Mouse (Mus musculus) hindlimb bud, embryonic 11.5 days (tissue): ENCODE data around the gene Prelid1.

Experiments used
- DNase-seq: peaks from one replicate; pipeline ENCODE4 v3.0.0-alpha.2; 2012; ENCODE audit warnings: low read depth, low spot score; ENCODE audit errors: extremely low spot score

Gene Prelid1

DNA sequence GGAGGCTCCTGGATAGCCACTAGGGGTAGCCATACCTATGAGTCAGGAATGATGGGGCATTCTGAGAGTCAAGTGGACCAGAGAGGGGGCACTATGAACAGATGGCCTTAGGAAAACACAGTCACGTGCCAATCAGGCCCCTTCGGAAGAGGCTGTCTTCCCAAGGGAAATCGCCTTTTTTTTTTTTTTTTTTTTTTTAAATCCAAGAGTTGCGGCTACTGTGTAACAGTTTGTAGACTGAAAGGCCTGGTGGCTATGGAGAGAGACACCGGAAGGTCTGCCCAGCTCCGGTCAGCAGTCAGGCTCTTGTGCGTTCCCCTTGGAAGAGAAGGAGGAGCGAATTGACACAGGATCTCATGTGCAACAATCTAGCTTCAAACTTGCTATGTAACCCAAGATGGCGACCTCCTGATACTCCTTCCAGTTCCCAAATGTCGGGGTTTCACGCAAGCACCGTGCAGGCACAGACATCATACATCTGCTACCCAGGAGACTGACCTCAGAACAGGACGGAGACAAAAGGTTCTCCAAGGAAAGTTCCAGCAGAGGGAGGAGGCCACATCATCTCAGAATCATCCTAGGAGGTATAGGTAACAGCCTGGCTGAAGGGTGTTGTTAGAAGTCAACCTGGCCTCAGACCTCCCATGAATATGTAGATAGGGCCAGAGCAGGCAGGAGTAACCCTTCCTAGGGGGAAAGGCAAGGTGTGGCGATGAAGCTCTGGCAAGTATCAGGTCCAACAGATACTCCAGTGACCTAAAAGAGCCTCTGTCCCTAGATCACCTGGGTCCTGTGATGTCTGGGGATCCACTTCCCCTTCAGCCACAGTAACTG lies 10.5 kb downstream of the Prelid1 start:
- DNase-seq, result no peak

DNA sequence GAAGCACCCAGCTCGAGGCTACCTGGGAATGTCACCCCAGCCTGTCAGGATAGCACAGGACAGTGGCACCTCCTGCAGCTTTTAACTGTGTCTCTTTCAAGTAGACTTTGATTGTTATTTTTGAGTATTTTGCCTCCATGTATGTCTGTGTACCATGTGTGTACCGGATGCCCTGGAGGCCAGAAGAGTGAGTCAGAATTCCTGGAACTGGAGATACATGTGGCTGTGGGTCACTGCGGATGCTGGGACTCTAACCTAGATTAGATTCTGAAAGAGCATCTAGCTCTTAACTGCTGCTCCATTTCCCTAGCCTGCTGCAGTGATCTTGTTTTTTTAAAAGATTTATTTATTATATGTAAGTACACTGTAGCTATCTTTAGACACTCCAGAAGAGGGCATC lies 12.0 kb downstream of the Prelid1 start:
- DNase-seq, result no peak

- DNase-seq, result no peak
Measured at GRCm38 (mm10) chr13:55335701-55336100, 15.4 kb downstream of the Prelid1 start.

- no peak for DNase-seq
Measured at GRCm38 (mm10) chr13:55337341-55337975, 17.2 kb downstream of the Prelid1 start.

- no peak for DNase-seq
Measured at GRCm38 (mm10) chr13:55338131-55339054, 18.1 kb downstream of the Prelid1 start.

DNA sequence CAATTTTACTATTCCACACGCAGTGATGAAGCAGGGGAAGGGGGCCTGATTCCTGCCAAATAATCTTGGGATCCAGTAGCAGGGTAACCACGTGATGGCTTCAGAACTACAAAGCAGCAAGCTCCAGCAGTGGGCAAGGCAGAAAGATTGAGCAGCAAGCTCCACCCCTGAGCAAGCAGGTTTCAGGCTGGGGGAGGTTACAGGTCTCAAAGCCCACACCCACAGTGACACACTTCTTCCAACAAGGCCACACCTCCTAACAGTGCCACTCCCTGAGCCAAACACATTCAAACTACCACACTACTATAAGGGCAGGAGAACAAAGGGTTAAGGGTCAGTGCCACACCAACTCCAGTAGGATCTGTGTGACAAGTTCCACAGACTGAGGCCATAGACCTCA lies 19.0 kb downstream of the Prelid1 start:
- no peak for DNase-seq

- DNase-seq, result no peak
Measured at GRCm38 (mm10) chr13:55342469-55342868, 22.2 kb downstream of the Prelid1 start.

DNA sequence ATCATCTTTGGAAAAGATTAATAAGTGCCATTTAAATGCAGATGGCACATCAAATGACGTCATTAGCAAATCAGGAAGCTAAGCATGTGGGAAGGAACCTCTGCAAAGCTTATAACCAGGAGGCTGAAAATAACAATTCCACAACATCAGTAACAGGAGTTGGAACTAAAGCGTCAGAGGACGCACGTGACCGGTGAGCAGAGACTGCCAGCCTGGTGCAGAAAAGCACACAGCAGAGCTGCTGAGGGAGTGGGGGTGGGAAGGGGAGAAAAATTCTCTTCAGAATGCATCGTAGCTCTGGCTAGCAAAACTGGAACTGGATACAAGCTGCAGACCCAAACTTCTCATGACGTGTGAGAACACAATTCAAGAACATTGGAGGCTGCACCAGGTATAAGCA lies 24.0 kb downstream of the Prelid1 start:
- no peak for DNase-seq

GRCm38 (mm10) chr13:55346745-55347144 lies 26.4 kb downstream of the Prelid1 start:
- no peak for DNase-seq

DNA sequence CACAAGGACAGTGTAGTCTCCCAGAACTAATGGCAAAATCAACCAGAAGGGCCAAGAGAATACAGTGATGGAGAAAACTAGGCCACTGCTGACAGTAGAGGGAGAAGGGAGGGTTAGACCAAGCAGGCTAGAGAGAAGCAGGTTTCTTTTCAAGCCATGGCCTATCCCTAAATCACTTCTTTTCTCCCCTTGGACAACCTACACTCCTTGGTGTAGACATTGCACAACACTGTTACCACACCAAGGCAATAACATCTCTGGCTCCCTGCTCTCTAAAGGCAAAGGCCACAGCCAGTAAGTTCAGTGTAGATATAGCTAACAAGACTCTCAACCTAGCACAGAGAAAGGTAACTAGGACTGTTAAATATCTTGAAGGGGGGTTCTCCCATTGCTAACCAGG lies 40.8 kb downstream of the Prelid1 start:
- no peak for DNase-seq

GRCm38 (mm10) chr13:55361974-55362452 lies 41.7 kb downstream of the Prelid1 start:
- DNase-seq, result no peak

DNA sequence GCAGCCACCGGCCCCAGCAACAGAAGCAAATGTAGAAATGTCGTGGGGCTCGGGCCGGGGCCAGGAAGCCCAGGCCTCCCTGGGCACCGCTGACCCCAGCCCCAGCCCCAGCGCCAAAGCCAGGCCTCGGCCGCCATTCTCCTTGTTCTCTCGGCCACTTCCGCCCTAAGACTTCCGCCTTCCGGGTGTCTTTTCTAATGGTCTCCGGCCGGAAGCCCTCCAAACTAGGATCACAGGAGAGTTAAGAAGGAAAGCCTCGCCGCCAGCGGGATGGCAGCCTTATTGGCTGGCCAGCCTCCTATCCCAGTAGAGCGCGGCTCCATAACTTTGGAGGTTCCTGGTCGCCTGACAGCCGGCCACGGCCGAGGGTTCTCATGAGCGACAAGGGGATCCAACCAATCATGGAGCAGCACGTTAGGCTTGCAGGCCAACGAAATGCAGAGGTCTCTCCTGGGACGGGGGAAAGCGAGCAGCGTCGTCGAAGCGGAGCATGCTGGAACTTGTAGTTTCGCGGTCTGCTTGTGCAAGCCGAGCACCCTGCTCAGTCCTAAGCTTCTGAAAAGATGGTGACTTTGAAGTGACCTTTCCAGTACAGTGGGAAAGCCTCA lies 42.3 kb downstream of the Prelid1 start, which contains the start of gene Lman2:
Lman2 (minus strand) TSS at position 331 of the 608 bp plus-strand sequence.
- peak; percentile 98 for DNase-seq

DNA sequence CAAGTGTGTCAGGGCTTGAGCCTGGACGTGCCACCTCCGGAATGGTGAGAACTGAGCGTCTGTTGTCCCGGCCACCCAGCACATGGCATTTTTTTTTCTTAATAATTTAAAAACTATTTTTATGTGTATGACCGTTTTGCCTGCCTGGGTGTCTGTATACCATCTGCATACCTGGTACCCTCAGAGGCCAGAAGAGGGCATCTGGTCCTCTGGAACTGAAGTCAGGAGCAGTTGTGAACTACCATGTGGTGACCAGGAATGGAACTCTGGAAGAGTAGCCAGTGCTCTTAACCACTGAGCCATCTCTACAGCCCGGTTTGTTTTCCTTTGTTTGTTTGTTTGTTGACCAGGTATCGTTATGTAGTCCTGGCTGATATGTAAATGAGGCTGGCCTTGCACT lies 48.1 kb downstream of the Prelid1 start:
- DNase-seq, result no peak

DNA sequence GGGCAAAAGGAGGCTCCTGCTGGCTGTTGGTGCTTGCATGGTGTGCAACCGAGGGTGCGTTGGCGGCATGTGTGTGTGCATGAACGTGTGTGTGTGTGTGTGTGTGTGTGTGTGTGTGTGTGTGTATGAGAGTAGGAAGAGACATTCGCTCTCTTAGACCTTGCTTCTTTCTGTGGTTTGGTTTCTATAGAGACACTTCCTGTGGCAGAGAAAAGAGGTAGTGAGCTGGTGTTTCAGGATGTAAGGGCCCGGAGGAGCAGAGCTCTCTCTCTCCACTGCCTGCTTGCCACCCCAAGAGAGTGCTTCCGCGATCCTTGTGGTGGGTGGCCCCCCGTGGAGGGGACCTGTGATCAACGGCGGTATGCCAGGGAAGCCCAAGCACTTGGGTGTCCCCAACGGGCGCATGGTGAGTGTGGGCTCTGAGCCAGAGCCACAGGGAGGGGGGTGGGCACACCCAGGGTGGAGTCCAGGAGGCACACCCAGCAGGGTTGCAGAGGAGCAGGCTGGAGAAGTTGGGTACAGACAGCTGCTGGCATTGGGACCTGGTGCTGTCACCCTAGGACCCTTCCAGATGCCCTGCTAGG lies 49.3 kb downstream of the Prelid1 start, which contains the start of gene Rgs14:
Rgs14 (plus strand) TSS at position 202 of the 584 bp plus-strand sequence.
- no peak for DNase-seq

GRCm38 (mm10) chr13:55370234-55370633 lies 49.9 kb downstream of the Prelid1 start:
- no peak for DNase-seq

- DNase-seq, result no peak
Measured at GRCm38 (mm10) chr13:55371007-55371681, 50.8 kb downstream of the Prelid1 start.

- no peak for DNase-seq
Measured at GRCm38 (mm10) chr13:55371740-55372139, 51.4 kb downstream of the Prelid1 start.

GRCm38 (mm10) chr13:55374206-55374924 lies 54.1 kb downstream of the Prelid1 start:
- DNase-seq, result no peak
